Mouse (Mus musculus) lung, adult 18-20 months (tissue): ENCODE measurements around the gene Adamts18.

ENCODE experiments used
- DNase-seq, 2 experiments: peaks; one replicate each; pipeline ENCODE4 v3.0.0; 2022; ENCODE audit warnings: mixed read lengths in 2 of 2

Gene Adamts18

GRCm38 (mm10) chr8:113752349-113752748, 96.2 kb downstream of the Adamts18 start:
- no peak for DNase-seq

DNA sequence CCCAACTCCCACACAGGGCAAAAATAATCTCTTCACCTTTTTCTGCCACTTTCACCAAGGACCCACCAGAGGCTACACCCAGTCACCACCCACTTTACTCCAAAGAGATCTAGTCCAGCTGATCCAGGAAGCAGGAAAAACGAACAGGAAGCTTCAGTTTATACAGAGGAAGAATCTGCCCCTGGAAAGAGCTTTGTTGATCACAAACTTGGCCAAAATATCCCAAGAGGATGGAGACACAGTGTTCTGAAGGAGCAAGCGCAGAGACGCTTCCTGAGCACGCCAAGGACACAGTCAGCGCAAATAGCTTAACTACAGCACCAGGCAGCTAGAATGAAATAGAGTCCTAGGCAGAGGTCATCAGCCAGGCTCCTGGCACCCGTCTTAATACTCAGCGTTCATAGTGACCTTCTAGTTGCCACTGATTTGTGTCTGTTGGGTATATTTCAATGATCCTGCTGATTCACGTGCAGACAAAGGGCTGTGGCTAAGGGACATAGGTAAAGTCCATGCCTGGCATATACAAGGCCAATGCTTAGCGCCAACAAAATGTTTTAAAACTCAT, 113.0 kb downstream of the Adamts18 start:
- DNase-seq, result peak; percentile 56 to 76

DNA sequence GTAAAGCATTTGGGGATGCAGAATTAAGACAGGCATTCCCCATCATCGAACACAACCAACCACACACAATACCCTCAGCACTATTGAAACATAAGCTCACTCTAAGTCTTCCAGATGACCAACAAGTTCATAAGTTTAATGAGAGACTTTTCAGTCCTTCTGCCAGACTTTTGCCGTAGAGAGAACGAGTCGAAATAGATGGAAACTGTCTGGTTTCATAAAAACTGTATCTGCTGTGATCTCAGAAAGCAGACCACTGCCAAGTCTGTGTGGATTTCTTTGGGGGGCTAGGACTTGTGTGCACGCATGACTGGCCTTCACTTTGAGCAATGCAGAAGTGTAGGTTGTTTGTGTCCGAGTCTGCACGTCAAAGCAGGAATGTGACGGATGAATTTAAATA, 123.2 kb downstream of the Adamts18 start:
- no peak for DNase-seq

DNA sequence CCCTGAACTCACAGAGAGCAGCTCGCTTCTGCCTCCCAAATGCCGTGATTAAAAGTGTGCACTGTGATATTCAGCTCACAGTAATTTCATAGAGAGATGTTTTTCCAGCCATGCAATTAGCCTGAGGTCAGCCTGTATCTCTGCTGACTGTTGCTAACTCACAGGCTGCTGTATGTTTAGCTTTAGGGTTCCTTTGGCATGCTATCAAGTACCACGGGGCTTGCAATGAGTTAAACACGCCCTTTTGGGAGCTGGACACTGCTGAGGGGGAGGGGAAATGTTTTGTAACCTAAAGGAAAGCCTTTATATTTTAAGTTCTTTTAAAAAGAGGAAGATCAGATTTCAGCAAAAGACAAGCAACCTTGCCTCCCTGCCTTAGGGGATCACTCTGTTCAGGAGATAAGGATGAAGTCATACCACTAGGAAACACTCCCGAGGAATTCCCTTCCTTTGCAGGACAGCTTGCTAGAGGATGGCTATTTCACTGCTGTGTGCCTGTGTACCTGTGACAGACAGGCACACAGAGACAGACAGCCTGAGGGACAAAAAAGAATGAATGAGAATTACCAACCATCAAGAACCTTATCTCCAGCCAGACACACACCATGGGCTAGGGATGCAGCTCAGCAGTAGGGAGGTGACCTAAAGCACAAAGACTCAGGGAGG, 124.5 kb downstream of the Adamts18 start:
- DNase-seq, result no peak

- DNase-seq, result no peak
These were observed 127.1 kb downstream of the Adamts18 start for GRCm38 (mm10) chr8:113721459-113721858.

- DNase-seq, result no peak
These were observed 143.6 kb downstream of the Adamts18 start for GRCm38 (mm10) chr8:113704968-113705367.

DNA sequence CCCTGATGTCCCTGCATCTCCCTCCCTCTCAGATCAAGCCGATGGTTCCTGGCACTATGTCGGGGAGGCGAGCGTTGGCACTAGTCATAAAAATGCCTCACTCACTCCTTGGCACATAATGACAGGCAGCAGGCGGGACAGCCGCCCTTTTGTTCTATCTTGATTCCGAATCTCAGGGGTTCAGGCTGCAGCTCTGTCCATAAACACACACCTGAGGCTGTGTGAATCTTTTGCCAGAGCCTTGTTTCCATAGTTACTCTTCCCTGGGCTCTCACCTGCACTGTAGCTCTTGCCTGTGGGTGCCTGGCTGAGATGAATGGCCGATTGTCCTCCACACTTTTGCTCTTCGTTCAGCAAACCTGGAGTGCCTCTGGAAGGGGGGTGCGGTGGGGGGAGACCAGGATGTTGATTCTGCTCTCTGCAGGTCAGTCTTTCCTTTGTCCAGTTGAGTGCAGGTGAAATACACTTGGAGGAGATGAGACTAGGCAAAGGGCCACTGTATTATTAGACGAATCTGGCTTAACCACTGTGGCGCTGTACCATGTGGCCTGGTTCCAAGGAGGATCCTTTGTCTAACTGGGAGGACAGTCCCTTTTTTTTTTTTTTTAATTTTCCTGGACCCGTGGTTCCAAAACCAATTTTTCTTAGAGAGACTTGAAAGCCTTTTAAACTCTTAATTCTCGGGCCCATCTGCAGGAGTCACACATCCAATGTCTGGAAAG, 156.8 kb downstream of the Adamts18 start:
- no peak for DNase-seq

- DNase-seq, result no peak
These were observed 160.0 kb downstream of the Adamts18 start for GRCm38 (mm10) chr8:113688543-113688915.

GRCm38 (mm10) chr8:113687889-113688542, 160.5 kb downstream of the Adamts18 start:
- peak; percentile 35 to 43 for DNase-seq

- no peak for DNase-seq
These were observed 169.2 kb downstream of the Adamts18 start for GRCm38 (mm10) chr8:113679361-113679760.

DNA sequence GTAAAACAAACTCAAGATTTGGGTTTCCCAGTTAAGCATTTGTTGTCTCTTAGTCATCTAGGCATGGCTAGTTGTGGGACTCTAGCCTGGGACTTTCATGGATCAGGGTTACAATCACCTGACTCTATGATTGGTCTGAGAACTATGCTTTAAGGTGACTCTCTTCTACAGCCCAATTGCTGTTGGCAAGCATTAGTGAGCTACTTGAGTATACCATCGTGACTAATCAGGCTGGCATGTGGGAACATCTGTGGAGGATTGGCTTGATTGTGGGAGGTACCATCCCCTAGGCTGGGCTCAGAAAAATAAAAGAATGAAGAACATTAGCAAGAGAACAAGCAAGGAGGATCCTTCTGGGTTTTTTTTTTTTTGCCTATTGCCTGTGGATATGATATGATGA, 171.7 kb downstream of the Adamts18 start:
- no peak for DNase-seq

GRCm38 (mm10) chr8:113675281-113675680, 173.3 kb downstream of the Adamts18 start:
- no peak for DNase-seq

- no peak for DNase-seq
These were observed 173.9 kb downstream of the Adamts18 start for GRCm38 (mm10) chr8:113674611-113675010.

DNA sequence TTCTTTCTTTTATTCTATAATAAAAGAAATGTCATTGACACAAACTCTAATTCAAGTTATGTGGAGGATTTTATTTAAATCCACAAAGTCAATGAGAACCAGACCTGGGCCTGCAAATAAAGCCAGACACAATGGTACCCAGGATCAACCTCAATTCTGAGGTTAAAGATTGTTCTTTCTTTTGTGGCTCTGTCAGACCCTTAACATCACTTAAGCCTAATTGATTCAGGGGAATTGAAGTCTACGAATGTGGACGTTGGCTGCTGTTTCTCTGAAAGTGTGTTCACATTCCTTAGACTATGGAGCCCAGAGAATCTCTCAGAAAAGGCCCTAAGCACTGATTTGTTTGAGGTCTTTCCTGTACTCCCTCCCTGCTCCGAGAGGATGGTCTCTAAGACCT, 175.2 kb downstream of the Adamts18 start:
- DNase-seq, result no peak

- no peak for DNase-seq
These were observed 175.8 kb downstream of the Adamts18 start for GRCm38 (mm10) chr8:113672599-113673255.

- no peak for DNase-seq
These were observed 178.6 kb downstream of the Adamts18 start for GRCm38 (mm10) chr8:113669924-113670323.

- DNase-seq, result no peak
These were observed 181.7 kb downstream of the Adamts18 start for GRCm38 (mm10) chr8:113666714-113667432.

DNA sequence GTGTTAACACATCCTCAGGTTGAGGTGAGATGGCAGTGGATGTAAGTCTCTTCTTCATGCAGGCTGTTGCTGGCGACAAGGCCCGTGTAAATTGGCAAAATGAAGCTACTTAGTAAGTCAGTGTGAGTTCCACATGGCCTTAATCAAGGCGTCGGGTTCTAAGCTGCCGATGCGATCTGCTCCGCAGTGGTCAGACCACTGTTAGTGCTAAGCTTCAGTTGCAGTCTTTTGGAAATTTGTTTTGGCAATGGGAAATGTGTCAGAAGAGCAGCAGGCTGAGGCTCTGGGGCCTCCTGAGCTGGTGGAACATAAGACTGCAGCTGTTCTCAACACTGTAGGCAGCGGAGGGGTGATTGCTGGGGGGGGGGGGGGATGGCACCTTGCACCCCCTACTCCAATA, 182.6 kb downstream of the Adamts18 start:
- DNase-seq, result no peak

DNA sequence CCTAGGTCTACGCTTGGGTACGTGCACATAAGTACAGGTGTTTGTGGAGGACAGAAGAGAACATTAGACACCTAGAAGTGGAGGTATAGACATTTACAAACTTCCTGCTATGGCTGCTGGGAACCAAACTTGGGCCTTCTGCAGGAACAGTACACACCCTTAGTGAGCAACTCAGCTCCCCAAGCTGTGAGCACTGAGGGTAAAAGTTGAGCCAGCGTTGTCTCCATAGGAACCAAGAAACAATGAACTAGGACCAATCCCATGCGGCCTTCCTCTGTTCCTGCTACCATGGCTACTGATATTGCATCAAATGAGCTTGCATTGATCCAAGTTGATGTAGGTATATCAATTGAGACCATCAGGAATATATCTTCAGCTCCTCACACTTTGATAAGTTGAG, 183.5 kb downstream of the Adamts18 start:
- no peak for DNase-seq

- peak; percentile 71 to 82 for DNase-seq
These were observed 184.0 kb downstream of the Adamts18 start for GRCm38 (mm10) chr8:113664544-113664943.

DNA sequence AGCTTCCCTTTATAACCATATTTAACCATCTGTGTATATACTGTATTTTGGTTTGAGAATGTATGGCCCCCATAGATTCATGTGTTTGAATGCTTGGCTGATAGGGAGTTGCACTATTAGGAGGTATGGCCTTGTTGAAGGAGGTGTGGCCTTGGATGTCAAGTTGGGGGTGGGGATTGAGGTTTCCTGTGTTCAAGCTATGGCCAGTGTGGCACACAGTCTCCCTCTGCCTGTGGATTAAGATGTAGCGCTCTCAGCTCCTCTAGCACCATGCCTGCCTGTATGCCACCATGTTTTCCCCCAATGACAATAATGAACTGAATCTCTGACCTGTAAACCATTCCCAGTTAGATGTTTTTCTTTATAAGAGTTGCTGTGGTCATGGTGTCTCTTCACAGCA, 188.4 kb downstream of the Adamts18 start:
- no peak for DNase-seq

DNA sequence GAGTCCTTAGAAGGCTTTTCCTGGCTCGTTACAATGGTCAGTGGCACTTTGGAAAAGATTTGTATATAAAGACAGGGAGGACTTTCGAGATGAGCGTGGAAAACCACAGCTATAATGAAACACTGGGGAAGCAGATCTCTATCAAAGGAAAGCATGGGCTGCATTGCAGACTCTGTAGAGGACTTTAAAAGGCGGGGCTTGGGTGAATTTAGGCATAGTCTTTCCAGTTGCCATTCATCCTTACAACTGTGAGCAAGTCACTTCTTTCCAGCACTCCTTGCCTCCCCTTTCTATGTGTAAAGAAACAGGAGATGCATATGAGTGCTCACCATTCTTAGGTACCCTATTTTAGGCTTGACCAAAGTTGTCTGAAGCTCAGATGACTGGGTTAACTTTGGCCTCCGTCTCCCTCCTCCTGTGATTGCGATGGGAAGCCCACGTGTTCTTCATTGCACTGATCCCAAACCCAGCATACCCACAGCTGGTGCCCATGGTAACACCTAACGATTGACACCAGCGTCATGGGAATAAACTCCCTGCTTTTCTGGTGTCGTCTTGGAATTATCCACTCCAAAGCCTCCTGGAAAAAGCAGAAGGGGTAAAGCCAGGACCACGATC, 191.7 kb downstream of the Adamts18 start:
- no peak for DNase-seq
